Mouse (Mus musculus) forebrain, embryonic 16.5 days (tissue): ENCODE data around the gene Aqp11. TPM values are rescaled to one million over a fixed set of nuclear protein-coding genes. Genes with fewer than 3 reads are reported as not detected.

Source experiments
- ATAC-seq: fragments of 200-750 bp; cut with Nextera tagmentation; 2 replicates; pipeline ENCODE4 v1.8.0; 2017; ENCODE audit warnings: mild to moderate bottlenecking, moderate library complexity
- H3K27ac ChIP-seq: fragments of 300-500 bp; sonication (generic); 2 replicates; pipeline ENCODE4 v1.5.1; 2014; ENCODE audit warnings: low read length, control low read depth
- H3K27me3 ChIP-seq: fragments of 300-500 bp; sonication (generic); replicated peaks from 2 replicates; pipeline ENCODE4 v1.6.1; 2014; ENCODE audit warnings: low read length; ENCODE audit not compliant: control insufficient read depth, insufficient read depth
- H3K36me3 ChIP-seq: fragments of 300-500 bp; sonication (generic); 2 replicates; pipeline ENCODE4 v1.6.1; 2014; ENCODE audit not compliant: control insufficient read depth, insufficient read depth
- H3K4me1 ChIP-seq: fragments of 300-500 bp; sonication (generic); replicated peaks from 2 replicates; pipeline ENCODE4 v1.6.1; 2014; ENCODE audit warnings: low read length; ENCODE audit not compliant: control insufficient read depth, insufficient read depth
- H3K4me2 ChIP-seq: fragments of 300-500 bp; sonication (generic); 2 replicates; pipeline ENCODE4 v1.6.1; 2014; ENCODE audit warnings: mild to moderate bottlenecking, low read length, control low read depth
- H3K4me3 ChIP-seq: fragments of 300-500 bp; sonication (generic); replicated peaks from 2 replicates; pipeline ENCODE4 v1.5.1; 2014; ENCODE audit warnings: mild to moderate bottlenecking, low read length, control low read depth
- H3K9ac ChIP-seq: fragments of 300-500 bp; sonication (generic); replicated peaks from 2 replicates; pipeline ENCODE4 v1.6.1; 2014; ENCODE audit warnings: low read depth, low read length, control low read depth
- H3K9me3 ChIP-seq: fragments of 300-500 bp; sonication (generic); 2 replicates; pipeline ENCODE4 v1.6.1; 2016; ENCODE audit warnings: low read length; ENCODE audit not compliant: control insufficient read depth
- WGBS: fragments of 180-500 bp; shearing (Covaris S2); extraction: QIAGEN DNeasy Blood & Tissue Kit; methylation state at CpG from one replicate; pipeline ENCODE4 v1.1.7; 2014; 5-methylcytosine and 5-hydroxymethylcytosine counted together
- polyA plus RNA-seq: library from polyadenylated mRNA; unstranded; fragments of >200 nt; fragmentation: Nextera tagmentation; extraction: Ambion mirVana; gene quantifications from 2 replicates; pipeline ENCODE4 v1.2.1, GENCODE M21; 2015

The Aqp11 gene
- polyA plus RNA-seq, 1 experiment from 2014 or later = 11.5 TPM

GRCm38 (mm10) chr7:97720109-97720508 lies 18.0 kb downstream of the Aqp11 start:
- peaks cover 11% of the 10 kb centered on the region; the same call in 1 of the 2 replicates for H3K4me1 ChIP-seq
- H3K9ac ChIP-seq = no peak overlapping the region
- 79% methylated on average over 5 of the region's 5 CpGs for WGBS
- H3K4me3 ChIP-seq = no peak overlapping the region
- H3K27ac ChIP-seq = no peak overlapping the region
- no peak overlapping the region for H3K4me2 ChIP-seq
- H3K36me3 ChIP-seq = peaks cover 17% of the 10 kb centered on the region
- no peaks in the 10 kb centered on the region for H3K27me3 ChIP-seq
- H3K9me3 ChIP-seq = no peaks in the 10 kb centered on the region
- ATAC-seq = no peak

DNA sequence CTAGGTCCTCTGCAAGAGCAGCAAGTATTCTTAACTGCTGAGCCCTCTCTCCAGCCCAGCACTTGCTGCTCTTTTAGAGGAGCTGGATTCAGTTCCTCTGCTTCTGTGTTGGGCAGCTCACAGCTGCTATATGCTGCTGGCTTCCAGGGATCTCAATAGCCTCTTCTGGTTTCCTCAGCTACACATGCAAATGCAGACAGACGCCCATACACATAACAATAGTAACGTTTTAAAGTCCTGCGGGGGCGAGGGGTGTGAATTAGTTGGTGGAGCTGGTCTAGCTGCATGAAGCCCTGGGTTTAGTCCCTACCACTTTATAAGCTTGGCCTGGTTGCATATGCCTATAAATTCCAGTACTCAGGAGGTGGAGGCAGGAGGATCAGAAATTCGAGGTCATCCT lies 19.0 kb downstream of the Aqp11 start:
- ATAC-seq = no peak
- H3K4me2 ChIP-seq = no peak overlapping the region
- H3K9ac ChIP-seq = no peak overlapping the region
- WGBS = 67% methylated on average over 5 of the region's 5 CpGs
- peaks cover 11% of the 10 kb centered on the region; the same call in 1 of the 2 replicates for H3K4me1 ChIP-seq
- H3K27ac ChIP-seq = no peak overlapping the region
- H3K9me3 ChIP-seq = no peaks in the 10 kb centered on the region
- H3K4me3 ChIP-seq = no peak overlapping the region
- no peaks in the 10 kb centered on the region for H3K27me3 ChIP-seq
- peaks cover 26% of the 10 kb centered on the region for H3K36me3 ChIP-seq

GRCm38 (mm10) chr7:97717326-97717725 lies 20.8 kb downstream of the Aqp11 start:
- Histone ChIP-seq H3K27ac (no peak overlapping the region), H3K9ac (no peak overlapping the region), H3K9me3 (no peaks in the 10 kb centered on the region), H3K4me2 (no peak overlapping the region), H3K36me3 (peaks cover 31% of the 10 kb centered on the region), H3K4me3 (no peak overlapping the region), H3K4me1 (peaks cover 2% of the 10 kb centered on the region; the same call in 1 of the 2 replicates), H3K27me3 (no peaks in the 10 kb centered on the region)
- 92% methylated on average over 1 of the region's 1 CpGs for WGBS
- no peak for ATAC-seq

GRCm38 (mm10) chr7:97714651-97715050 lies 23.4 kb downstream of the Aqp11 start:
- 98% methylated on average over 5 of the region's 5 CpGs for WGBS
- no peaks in the 10 kb centered on the region for H3K9me3 ChIP-seq
- no peaks in the 10 kb centered on the region for H3K4me1 ChIP-seq
- H3K4me3 ChIP-seq = no peak overlapping the region
- ATAC-seq = no peak
- H3K27me3 ChIP-seq = no peaks in the 10 kb centered on the region
- no peak overlapping the region for H3K4me2 ChIP-seq
- no peak overlapping the region for H3K27ac ChIP-seq
- H3K9ac ChIP-seq = no peak overlapping the region
- H3K36me3 ChIP-seq = peaks cover 33% of the 10 kb centered on the region

GRCm38 (mm10) chr7:97709204-97709603 lies 28.9 kb downstream of the Aqp11 start:
- Histone ChIP-seq H3K4me1 (no peaks in the 10 kb centered on the region), H3K9ac (no peak overlapping the region), H3K9me3 (no peaks in the 10 kb centered on the region), H3K4me3 (no peak overlapping the region), H3K27me3 (no peaks in the 10 kb centered on the region), H3K27ac (no peak overlapping the region), H3K4me2 (no peak overlapping the region), H3K36me3 (peaks cover 9% of the 10 kb centered on the region)
- ATAC-seq = no peak
- WGBS = 100% methylated on average over 2 of the region's 3 CpGs

DNA sequence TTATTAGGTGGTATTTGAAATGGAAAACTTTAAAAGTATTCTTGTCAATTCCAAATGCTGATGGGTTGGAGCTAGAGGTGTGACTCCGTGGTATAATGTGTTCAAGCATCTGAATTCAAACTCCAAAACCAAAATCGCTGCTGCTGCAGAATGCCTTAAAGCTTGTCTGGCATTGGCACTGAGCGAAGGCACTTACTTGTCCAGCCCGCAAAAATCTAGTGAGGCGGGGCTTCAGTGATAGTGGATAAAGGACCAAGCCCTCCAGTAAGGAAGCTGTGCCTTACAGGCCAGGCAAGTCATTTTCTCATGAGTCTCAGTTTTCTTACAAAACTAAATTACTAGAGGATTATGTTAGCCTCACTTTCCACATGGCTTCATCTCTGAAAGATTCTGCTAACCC lies 30.3 kb downstream of the Aqp11 start:
- ATAC-seq = no peak
- Histone ChIP-seq H3K9ac (no peak overlapping the region), H3K27ac (no peak overlapping the region), H3K4me1 (no peaks in the 10 kb centered on the region), H3K9me3 (no peaks in the 10 kb centered on the region), H3K27me3 (no peaks in the 10 kb centered on the region), H3K4me3 (no peak overlapping the region), H3K4me2 (no peak overlapping the region), H3K36me3 (peaks cover 4% of the 10 kb centered on the region)
- WGBS = 94% methylated on average over 5 of the region's 5 CpGs

DNA sequence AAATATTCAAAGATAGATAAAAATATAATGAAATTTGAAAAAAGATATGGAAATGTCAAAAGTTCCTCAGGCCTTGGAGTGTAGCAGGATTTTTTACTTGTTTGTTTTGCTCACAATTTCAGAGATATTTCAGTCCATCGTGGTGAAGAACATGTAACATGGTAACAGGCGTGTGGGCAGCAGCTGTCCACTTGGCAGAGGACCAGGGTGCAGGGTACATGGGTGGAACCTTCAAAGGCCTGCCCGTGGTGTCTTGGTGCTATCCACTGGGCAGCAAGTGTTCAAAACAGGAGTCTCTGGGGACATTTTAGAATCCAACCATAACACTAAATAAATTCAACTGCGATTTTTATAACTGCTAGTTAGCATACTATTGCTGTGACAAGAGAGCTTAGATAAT lies 31.0 kb downstream of the Aqp11 start:
- no peak overlapping the region for H3K9ac ChIP-seq
- WGBS = 77% methylated on average over 4 of the region's 4 CpGs
- ATAC-seq = no peak

GRCm38 (mm10) chr7:97701106-97701505 lies 37.0 kb downstream of the Aqp11 start:
- H3K27me3 ChIP-seq = no peaks in the 10 kb centered on the region
- H3K36me3 ChIP-seq = 0 out of 2 replicates have a peak, but pooled peaks cover 5% of the 10 kb centered on the region
- H3K4me3 ChIP-seq = no peak overlapping the region
- no peak overlapping the region for H3K27ac ChIP-seq
- H3K9me3 ChIP-seq = no peaks in the 10 kb centered on the region
- ATAC-seq = no peak
- no peak overlapping the region for H3K9ac ChIP-seq
- H3K4me2 ChIP-seq = no peak overlapping the region
- H3K4me1 ChIP-seq = peaks cover 7% of the 10 kb centered on the region
- 80% methylated on average over 6 of the region's 6 CpGs for WGBS

More for the DNA sequence above, 31.0 kb downstream of the Aqp11 start:
- Histone ChIP-seq H3K36me3 (peaks cover 4% of the 10 kb centered on the region), H3K27ac (no peak overlapping the region), H3K9me3 (no peaks in the 10 kb centered on the region), H3K27me3 (no peaks in the 10 kb centered on the region), H3K4me1 (no peaks in the 10 kb centered on the region), H3K4me3 (no peak overlapping the region), H3K4me2 (no peak overlapping the region)

DNA sequence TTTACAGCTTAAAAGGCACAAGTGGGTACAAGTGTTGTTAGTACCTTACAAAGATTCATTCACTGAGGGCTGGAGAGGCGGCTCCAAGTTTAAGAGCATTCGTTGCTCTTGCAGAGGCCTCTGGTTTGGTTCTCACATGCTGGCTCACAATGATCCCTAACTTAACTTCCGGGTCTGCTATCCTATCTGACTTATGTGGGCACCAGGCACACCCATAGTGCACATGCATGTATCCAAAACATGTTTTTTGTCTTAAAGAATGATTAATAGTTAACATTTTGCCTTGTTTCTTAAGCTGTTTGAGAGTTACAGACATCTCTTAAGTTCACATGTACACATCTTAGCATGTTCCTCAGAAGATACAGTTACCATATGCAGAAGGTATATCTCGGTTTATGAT lies 37.9 kb downstream of the Aqp11 start:
- peaks cover 13% of the 10 kb centered on the region for H3K4me1 ChIP-seq
- H3K27ac ChIP-seq = no peak overlapping the region
- 0 out of 2 replicates have a peak, but pooled peaks cover 5% of the 10 kb centered on the region for H3K36me3 ChIP-seq
- no peaks in the 10 kb centered on the region for H3K27me3 ChIP-seq
- no peak overlapping the region for H3K9ac ChIP-seq
- no peaks in the 10 kb centered on the region for H3K9me3 ChIP-seq
- H3K4me2 ChIP-seq = no peak overlapping the region
- H3K4me3 ChIP-seq = no peak overlapping the region
- 88% methylated on average over 4 of the region's 4 CpGs for WGBS
- ATAC-seq = no peak
